Mouse (Mus musculus) ES-Bruce4 (cell line): Measurements from ENCODE around the gene Inpp4b.

ENCODE experiments used
- CTCF ChIP-seq: IDR thresholded peaks from one replicate; pipeline ENCODE4 v1.8.1; 2011; ENCODE audit warnings: low read depth, low read length
- EP300 ChIP-seq: IDR thresholded peaks from 2 replicates; pipeline ENCODE4 v1.6.1; 2011; ENCODE audit warnings: low read depth, low read length; ENCODE audit not compliant: insufficient read depth
- POLR2A ChIP-seq: IDR thresholded peaks from one replicate; pipeline ENCODE4 v1.8.1; 2011; ENCODE audit warnings: low read length; ENCODE audit not compliant: insufficient read depth

GRCm38 (mm10) chr8:81761466-81761865 is 419.1 kb downstream of the Inpp4b start:
- TF ChIP-seq POLR2A (no peak), CTCF (no peak), EP300 (no peak)
